Mouse (Mus musculus) thymus, postnatal 4 days (tissue): Measurements from ENCODE around the gene Mesp2.

ENCODE experiments used
- DNase-seq: peaks from one replicate; pipeline ENCODE4 v3.0.0; 2021

Mesp2 gene

DNA sequence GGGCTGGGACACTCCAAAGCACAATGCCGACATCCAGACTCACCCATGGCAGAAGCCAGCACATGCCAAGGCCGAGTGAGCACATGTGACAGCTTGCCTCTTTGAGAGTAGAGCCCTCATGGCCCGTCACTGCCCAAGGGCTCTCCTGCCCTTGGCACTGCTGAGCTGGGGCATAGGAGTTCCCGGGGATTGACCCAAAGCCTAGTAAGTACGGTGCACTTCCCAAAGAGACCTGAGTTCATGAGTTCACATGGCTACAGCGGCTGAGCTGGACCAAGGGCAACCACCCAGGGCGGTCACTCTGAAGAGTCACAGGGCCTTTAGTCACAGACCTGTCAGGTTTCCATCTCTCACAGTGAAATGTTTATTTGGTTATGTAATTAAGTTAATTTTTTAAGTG lies 2.0 kb upstream of the Mesp2 start:
- no peak for DNase-seq

DNA sequence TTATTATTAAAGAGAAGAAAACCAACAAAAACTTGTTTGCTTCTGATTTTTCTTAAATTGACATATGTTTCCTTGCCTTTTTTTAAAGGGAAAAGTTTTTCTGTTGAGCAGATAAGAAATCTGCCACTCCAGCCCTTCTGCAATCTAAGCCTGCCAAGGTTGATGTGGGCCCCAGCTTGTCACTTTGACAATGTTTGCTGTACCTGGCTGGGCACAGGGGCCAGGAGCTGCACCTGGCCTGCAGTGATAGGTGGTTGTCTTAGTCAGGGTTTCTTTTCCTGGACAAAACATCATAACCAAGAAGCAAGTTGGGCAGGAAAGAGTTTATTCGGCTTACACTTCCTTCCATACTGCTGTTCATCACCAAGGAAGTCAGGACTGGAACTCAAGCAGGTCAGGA lies 2.9 kb downstream of the Mesp2 start:
- DNase-seq, result no peak

DNA sequence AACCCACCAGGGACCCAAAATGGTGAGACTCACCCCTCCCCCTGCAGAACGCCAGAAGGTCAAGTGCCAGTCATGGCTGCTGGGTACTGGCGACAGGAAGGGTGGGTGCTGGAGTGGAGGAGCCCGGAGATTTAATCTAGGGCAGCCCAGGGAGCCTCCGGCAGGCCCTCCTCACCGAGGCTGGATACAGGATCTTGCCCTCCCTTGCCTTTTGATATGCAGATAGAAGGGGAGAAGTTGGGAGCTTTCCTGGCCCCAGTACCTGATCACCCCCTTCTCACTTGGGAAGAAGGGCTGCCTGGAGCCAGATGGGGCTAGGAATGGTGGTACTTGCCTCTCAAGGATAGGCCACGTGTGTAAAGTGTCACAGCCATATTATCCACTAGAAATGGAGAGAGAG lies 7.8 kb downstream of the Mesp2 start:
- DNase-seq, result no peak

DNA sequence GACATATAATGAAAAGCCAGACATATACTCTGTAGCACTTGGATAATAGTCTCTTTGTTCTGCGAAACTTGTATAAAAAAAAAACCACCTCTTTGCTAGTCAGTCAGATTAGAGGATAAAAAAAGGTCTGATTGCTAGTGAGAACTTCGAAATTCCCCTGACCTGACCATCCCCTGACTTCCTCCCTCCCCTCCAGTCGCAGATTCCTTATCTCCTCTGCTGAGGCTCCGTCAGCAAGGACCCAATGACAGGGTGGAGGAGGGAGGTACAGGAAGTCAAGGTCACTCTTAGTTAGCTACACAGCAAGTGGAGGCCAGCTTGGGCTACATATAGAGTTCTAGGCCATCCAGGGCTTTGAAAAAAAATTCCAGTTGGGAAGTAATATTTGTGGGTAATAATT lies 9.0 kb downstream of the Mesp2 start:
- DNase-seq, result no peak

DNA sequence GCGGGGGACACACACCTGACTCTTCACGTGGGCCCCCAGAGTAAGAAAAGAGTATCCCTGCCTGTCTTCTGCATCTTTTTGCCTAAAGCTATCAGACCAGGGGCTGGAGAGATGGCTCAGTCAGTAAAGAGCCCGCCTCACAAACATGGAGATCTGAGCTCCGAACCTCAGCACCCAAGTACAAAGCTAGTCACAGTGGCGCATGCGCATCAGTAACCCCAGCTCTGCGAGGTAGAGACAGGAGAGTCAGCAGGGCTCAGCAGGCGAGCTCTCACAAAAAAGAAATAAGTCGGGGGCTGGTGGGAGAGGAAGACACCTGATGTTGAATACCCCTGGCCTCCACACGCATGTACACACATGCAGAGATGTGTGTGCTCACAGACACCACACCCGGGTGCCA lies 9.5 kb downstream of the Mesp2 start:
- DNase-seq, result no peak

DNA sequence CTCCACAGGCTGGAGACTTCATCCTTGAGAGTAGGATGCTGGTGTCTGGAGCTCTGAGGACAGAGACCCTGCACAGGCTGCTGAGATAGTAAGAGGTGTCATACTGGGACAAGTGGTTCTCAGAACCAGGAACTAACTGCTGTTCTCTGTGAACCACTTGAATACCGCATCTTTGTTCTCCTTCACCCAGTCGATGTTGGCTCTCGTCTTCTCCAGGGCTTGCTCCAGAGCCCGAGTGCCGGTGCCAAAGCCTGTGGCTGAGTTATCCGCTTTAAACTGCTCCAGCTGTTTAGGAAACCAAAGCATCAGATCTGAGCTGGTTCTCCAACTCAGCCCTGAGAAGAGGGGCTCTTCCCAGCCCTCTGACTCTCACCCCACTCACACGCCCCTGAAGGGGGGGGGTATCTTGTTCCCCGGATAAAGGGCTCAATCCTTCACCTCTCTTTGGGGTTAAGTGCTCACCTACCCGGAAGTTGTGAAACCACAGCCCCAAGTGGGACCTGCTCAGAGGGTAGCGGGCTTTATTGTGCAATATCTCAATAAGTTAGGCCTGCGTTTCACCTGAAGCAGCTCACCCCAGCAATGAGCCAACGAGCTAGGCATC lies 11.7 kb downstream of the Mesp2 start:
- no peak for DNase-seq

DNA sequence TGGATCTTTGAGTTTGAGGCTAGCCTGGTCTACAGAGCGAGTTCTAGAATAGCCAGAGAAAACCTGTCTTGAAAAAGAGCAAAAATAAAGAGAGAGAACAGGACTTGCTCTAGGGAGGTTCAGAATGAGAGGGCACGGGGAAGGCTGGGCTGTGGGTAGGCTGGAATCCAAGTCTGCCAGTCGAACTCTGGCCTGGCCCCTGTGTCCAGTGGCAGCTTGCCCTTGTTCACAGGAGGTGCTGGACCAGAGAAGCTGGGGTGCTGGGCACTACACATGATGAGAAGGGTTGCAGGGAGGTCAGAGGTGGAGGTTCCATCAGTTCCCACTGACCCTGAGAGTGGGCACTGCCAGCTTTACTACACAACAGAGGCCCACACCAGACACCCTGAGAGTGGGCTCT lies 17.8 kb downstream of the Mesp2 start:
- DNase-seq, result no peak

DNA sequence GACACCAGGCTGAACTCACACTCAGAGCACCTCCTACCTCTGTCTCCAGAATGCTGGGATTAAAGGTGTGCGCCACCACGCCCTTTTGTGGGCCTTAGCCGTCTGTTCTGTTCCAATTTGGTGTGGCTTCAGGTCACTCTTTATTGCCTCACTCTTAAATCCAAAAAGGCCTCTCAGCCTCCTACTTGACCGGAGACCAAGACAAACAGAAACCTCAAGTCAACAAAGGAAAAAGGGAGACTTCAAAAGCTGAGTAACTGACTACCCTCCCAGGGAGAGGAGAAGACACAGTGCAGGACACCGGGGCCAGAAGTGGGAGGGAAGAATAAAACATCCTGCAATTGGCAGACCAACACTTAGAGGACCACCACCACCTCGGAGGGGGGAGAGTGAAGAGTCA lies 20.6 kb downstream of the Mesp2 start:
- no peak for DNase-seq

DNA sequence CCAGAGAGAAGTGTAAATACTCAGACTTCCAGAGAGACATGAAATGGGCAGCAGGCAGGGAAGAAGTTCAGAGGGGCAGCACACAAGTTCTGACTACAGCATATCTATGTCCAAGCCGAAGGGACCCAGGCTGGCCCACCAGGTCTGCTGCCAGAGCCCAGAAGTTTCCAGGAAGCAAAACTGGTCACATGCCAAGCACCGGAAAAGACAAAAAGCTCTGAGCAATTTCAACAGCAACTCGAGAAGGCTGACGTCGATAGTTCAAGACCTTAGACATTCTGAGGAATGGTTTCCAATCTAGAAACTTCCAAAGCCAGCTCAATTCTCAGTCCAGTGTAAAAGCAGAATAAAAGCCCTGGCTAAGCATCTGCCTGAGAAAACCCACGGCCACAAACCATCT lies 21.1 kb downstream of the Mesp2 start:
- no peak for DNase-seq

DNA sequence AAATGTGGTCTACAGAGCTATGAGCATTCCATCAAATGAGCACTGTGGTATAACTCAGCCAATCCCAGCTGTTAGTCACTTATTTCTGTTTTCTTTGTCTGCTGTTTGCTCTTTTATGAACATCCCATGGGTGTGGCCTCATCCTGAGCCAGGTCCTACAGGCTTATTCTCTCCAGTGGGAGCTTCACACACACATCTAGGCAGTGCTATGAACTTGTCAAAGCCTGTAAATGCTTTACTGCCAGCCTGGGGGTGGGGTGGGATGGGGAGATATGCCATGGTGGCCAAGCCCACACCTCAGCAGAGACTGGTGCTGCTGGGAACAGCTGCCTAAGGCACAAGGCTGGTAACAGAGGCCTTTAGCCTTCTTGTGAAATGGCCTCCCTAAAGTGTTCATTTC lies 22.5 kb downstream of the Mesp2 start:
- DNase-seq, result no peak

DNA sequence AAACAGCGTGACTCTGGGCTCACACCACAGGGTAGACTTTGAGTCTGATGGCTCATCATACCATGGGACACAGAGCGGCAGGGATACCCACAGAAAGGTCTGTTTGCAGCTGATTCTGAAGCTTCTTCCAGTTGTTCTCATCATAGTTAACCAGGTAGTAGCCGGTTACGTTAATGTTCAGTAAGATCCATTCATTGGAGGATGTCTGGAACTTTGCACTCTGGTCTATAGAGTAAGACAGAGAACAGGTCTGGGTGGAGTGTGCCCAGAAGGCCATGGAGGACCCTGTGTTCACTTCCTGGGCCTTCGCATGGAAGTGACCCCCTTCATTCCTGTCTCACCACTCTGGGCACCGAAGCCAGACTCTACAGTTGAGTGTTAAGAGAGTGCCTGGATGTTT lies 24.7 kb downstream of the Mesp2 start:
- DNase-seq, result no peak

DNA sequence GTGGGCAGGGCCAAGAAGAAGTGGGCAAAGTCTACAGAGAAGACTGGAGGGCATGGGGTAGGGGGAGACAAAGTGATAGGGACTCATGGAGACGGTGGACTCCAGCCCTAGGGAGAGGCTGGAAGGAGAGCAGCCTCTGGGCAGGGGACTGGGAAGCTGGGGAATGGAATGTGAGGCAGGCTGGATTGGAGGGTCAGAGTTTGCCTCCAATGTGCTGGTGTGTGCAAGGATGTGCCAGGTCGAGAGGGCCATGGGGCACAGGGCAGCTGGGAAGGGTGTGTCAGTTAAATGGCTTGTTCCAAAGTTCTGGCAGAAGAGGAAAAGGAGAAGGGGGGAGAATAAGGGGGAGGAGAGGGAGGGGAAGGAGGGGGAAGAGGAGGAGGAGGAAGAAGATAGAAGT lies 26.7 kb downstream of the Mesp2 start:
- DNase-seq, result no peak

DNA sequence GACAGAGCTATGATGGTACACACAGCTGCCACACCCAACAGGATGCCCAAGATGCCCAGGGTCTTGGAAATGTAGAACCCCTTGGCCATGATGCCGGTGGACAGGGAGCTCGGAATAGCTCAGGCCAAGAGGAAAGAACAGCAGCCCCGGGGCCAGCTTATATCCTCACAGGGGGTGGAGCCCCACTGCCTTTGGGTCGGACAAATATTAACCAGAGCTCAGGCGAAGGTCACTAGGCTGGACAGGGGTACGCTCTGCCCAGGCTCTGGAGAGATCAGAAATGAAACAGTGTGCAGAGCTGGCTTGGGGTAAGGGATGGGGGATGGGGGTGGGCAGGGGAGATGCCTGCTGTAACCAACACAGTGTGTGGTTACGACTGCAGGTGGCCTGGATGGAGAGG lies 31.6 kb downstream of the Mesp2 start:
- no peak for DNase-seq

DNA sequence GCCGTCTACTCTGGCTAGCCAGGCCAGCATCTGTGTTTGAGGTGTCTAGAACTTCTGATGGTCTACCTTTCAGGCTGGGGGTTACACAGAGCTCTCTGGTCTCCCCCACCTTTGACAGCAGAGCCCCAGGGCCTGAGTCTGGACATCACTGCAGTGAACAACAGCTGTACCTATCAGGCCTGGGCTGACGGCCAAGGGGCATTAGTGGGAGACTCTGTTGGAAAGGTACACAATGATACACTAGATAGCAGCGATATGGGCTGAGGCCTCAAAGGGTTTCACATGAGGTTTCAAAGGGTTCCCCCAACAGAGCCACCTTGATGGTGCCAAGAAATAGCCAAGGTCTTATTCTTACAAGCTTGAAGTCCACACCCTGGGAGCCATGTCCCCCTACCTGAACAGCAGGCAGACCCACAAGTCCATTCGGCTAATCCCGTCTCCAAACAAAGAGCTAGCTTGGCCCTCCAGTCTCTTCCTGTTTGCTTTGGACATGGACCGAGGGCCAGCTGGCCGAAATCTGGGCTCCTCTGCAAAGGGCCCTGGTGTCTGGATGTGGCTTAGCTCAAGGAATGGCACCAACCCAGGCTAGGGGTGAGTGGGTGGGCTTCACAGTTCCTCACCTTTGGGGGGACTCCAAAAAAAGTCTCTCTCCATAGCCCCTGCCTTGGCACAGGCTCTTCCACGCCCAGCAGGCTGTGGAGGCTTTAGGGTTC lies 33.7 kb downstream of the Mesp2 start:
- no peak for DNase-seq

DNA sequence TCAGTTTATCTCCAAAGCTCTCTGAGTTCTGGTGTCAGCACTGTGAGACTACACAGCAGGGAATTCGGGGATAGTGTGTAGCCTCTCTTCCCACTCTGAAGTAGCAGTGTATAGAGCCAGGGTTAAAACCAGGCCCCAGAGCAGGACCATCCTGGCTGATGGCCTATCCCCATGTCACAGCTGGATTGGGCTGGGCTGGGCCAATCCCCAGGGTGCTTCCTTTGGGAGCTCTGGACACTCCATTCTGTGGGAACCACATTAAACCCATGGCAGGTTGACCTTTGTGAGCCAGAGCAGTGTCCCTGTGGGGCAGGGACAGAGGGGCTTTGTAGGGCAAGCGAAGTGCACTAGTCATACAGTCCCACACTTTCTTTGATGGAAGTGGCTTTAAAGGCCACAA lies 35.8 kb downstream of the Mesp2 start:
- no peak for DNase-seq

DNA sequence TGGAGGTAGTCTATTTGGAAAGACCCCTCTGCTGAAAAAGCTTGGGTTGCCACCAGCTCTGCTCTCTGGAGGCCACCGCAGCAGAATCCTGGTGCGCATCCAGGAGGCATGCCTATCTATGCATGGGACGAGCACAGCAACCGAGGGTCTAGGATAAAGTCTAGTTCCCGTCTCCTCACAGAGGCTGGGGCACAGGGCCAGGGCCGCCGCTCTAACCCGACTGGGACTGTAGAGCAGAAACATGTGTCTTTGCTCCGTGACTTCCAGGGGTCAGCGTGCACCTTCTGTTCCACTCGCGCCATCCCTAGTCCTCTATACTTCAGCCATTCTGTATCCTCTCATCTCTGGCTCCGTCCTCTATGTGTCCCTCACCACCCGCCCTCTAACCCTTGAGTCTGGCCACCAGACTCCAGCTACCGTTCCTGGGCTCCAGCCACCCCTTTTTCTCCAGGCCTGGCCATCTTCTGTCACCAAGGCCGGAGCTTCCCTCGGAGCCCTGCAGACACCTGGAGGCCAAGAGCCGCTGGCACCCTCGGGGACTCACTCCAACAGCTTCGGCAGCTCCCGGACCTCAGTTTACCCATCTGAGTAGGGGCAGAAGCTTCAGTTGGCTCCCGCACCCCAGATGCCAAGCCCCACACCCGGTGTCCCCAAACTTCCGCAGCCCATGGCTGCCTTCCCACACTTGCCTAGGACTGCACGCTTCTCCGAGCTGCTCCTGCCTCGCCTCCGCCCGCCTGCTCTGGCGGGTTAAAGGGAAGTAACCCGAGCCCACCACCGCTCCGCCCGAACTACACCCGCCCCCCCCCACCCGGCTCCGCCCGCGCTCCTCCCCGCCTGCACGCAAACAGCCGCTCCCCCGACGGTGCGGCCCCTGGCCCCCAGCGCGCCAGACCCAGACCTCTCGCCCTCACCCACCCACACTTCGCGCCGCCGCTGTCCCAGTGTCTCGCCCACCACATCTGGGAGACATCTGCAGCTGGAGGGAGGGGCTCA lies 37.2 kb downstream of the Mesp2 start:
- peak; percentile 29 for DNase-seq

DNA sequence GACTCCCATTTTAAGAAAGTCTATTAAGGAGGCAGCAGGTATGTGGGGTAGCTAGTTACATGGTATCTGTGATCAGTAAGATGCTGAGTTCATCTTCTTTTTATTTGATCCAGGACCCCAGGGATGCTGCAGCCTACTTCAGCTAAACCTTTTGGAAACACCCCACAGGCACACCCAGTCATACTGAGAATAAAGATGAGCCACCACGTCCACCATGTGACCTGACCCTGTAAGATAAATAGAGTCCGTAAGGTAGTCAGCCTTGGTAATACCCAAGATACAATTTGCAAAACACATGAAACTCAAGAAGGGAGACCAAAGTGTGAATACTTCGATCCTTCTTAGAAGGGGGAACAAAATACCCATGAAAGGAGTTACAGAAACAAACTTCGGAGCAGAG lies 45.8 kb downstream of the Mesp2 start:
- DNase-seq, result no peak

DNA sequence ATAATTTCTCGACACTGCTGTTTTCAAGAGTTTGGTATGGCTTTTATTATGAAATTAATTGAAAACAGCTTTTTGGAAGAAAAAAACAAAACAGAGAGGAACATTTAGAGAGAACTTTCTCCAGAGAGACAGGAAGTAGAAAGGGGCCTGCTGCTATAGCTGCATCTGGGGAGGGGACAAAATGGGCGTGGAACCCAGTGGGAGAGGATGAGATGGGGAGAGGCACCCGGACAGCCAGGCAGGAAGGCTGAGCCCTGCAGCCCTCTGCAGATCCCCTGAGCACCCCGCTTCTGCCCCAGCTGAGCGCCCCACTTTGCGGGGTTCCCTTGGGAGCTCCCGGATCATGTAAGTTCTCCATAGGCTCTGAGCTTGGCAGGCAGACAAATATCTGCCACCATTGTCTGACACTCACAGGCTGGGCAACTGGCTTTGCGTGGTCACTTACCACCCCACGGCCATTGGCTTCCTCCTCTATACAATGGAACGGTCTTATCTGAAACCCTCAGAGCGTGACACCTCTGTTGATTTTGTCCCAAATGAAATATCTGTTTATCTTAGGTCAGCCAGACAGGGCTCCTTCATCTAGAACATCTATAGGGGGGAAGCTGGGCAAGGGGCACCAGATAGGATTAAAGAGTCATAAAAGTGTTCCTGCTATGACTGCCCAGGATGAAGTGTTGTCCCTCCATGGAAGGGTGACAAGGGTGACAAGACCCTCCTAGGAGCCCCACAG lies 47.8 kb downstream of the Mesp2 start:
- DNase-seq, result peak; percentile 35

DNA sequence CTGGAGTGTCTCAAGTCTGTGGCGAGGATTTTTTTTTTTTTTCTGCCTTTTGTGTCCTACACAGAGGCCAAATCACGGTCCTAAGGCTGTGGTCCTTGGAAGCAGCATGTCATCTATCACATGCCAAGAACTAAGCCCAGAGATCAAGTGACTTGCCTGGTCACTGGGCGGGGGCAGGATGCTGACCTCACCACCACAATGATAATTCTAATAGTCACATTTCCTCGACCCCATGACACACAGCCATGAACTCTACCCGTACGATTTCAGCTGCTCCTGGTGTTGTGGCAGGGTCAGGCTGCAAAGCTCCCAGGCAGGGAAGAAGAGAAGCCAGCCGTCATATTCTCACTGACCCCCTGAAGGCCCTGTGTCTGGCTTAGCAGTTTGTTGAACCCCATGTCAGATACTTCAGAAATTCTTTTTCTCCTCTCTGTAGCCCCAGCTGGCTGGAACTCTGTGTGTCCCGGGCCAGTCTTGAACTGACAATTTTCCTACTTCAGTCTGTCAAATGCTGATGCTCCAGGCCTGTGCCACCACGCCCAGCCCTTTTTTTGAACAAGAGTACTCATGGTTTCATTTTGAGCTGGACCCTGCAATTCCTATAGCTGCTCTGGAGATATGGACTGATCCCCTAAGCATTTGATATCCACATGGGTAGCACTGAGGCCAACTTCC lies 48.6 kb downstream of the Mesp2 start:
- no peak for DNase-seq

DNA sequence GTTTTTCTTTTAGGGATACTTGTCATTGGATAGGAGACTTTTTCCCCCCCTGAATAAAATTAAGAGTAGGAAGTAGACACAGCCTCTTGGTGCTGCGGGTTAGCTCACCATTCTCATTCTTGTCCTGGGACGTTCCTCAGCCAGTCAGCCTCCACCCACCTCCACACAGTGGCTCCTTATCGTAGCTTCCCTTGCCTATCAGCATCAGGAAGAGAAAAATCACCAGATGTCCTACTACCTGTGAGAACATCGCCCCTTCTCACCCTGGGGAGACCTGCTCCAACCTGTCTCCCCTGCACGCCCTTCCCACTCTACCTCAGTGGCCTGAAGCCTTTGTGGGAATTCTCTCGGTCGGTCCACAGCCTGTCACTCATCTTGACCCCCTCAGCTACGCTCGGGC lies 50.3 kb downstream of the Mesp2 start, which contains the start of gene Anpep:
TSS of gene Anpep (minus strand) at position 249 of the 400 bp plus-strand sequence.
- DNase-seq, result no peak

DNA sequence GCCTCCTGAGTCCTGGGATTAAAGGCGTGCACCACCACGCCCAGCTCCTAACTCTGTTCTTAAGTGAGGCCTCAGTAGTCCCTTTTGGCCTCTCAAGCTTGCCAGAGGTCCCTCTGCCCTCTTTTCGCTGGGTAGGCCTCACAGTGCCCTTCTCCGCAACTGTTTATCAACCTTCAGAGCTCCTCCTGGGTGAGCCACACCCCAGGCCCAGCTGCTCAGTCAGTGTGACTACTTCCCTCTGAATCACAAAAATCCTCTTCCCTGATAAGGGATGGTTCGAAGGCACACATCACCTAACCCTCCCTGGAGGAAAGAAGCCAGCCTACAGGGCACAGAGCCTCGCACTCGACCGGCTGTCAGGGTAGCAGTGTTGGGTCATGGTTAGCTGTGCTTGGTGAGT lies 51.3 kb downstream of the Mesp2 start:
- no peak for DNase-seq
